Mouse (Mus musculus) mouse trophoblast stem cell (cell line): ENCODE measurements around the gene Kctd21.

Source experiments
- in situ Hi-C, 2 experiments: fragments of 300-500 bp; cut with MseI, MboI; formaldehyde crosslinking; loops; 2 replicates in 1 of 2; 3 replicates in 1 of 2; pipeline ENCODE4 v1.15.1; 2025

Kctd21 gene

GRCm38 (mm10) chr7:97386806-97387370 lies 54.8 kb downstream of the Kctd21 start:
- in situ Hi-C loops, result no loop called here

- in situ Hi-C loops, result no loop called here
Observed at GRCm38 (mm10) chr7:97387561-97388147, 55.5 kb downstream of the Kctd21 start.

GRCm38 (mm10) chr7:97388541-97388940 lies 56.4 kb downstream of the Kctd21 start:
- in situ Hi-C loops, result no loop called here

DNA sequence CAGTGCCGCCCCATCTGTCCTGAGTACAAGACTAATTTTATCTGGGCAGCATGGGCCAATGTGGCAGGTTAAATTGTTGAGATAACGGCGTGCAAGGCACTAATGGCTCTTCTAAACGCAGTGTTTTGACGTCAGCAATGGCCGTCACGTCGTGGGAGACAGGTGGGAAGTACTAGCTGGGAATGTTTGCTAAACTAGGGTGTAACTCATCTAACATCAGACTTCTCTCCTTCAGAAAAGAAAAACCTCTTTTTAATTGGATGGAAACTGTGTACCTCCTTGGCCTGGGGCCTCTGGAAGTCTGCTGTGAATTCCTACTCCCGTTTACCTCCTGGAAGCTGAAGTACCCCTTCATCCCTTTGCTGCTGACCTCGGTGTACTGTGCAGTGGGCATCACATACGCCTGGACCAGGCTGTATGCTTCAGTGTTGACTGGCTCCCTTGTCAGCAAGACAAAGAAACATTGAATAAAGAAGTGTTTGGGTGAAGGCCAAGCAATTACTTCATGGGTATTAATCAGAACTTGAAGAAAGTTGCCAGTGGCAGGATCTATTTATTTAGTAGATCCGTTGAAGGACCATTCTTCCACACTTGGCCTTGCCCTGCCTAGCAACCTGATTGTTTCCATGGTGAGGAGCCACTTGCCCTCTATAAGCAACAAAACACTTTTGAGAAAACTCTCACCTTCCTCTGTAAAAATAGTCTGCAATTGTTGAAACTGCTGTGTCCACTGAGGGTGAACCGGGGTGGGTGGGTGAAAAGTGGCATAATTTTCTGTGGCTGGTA lies 59.4 kb downstream of the Kctd21 start:
- in situ Hi-C loops, result no loop called here

- in situ Hi-C loops, result no loop called here
Observed at GRCm38 (mm10) chr7:97392079-97392445, 59.9 kb downstream of the Kctd21 start.

DNA sequence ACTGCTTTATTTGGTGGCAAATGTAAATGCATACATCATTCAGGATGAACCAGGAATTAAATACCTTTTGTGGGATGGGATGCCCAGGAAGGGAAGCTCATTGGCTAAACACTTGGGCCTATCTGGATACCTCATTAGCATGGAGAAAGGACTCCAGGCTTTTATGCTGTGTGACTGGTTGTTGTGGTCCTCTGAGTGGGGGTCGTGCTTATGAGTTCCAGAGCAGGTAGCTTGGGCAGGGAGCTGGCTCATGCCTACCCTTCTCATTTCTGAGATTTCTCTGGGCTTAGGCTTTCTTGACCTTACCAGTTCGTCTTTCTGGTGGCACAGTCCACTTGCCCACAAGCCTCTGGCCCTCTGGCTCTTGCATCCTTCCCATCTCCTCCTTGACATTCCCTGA lies 62.2 kb downstream of the Kctd21 start:
- in situ Hi-C loops, result no loop called here

- in situ Hi-C loops, result no loop called here
Observed at GRCm38 (mm10) chr7:97398943-97399342, 66.8 kb downstream of the Kctd21 start.
